Mouse (Mus musculus) liver, embryonic 11.5 days (tissue): ENCODE measurements around the gene Whrn. TPM values are rescaled to one million over a fixed set of nuclear protein-coding genes. Genes with fewer than 3 reads are reported as not detected.

Source experiments
- ATAC-seq: fragments of 200-750 bp; cut with Nextera tagmentation; replicated peaks from 2 replicates; pipeline ENCODE4 v1.8.0; 2017; ENCODE audit warnings: moderate number of reproducible peaks, mild to moderate bottlenecking, moderate TSS enrichment, moderate library complexity; ENCODE audit not compliant: low FRiP score
- DNase-seq: peaks from one replicate; pipeline ENCODE4 v3.0.0-alpha.2; 2017; ENCODE audit warnings: low spot score
- H3K27ac ChIP-seq: fragments of 300-500 bp; sonication (generic); 2 replicates; pipeline ENCODE4 v1.5.1; 2014; ENCODE audit warnings: mild to moderate bottlenecking, low read depth, low read length, control low read depth
- H3K27me3 ChIP-seq: fragments of 300-500 bp; sonication (generic); replicated peaks from 2 replicates; pipeline ENCODE4 v1.6.1; 2014; ENCODE audit warnings: low read length, mixed read lengths; ENCODE audit not compliant: control insufficient read depth, insufficient read depth
- H3K36me3 ChIP-seq: fragments of 300-500 bp; sonication (generic); 2 replicates; pipeline ENCODE4 v1.6.1; 2014; ENCODE audit warnings: mild to moderate bottlenecking, low read length, moderate library complexity, mixed read lengths; ENCODE audit not compliant: control insufficient read depth, insufficient read depth
- H3K4me1 ChIP-seq: fragments of 300-500 bp; sonication (generic); replicated peaks from 2 replicates; pipeline ENCODE4 v1.6.1; 2014; ENCODE audit warnings: low read length, mixed read lengths; ENCODE audit not compliant: control insufficient read depth, insufficient read depth
- H3K4me2 ChIP-seq: fragments of 300-500 bp; sonication (generic); 2 replicates; pipeline ENCODE4 v1.6.1; 2014; ENCODE audit warnings: mild to moderate bottlenecking, control low read depth, moderate library complexity
- H3K4me3 ChIP-seq: fragments of 300-500 bp; sonication (generic); 2 replicates; pipeline ENCODE4 v1.5.1; 2014; ENCODE audit warnings: low read depth, low read length, control low read depth
- H3K9ac ChIP-seq: fragments of 300-500 bp; sonication (generic); 2 replicates; pipeline ENCODE4 v1.6.1; 2014; ENCODE audit warnings: low read depth, low read length, control low read depth
- H3K9me3 ChIP-seq: fragments of 300-500 bp; sonication (generic); 2 replicates; pipeline ENCODE4 v1.6.1; 2016; ENCODE audit warnings: low read length, inconsistent platforms, mixed read lengths; ENCODE audit not compliant: control insufficient read depth
- WGBS: fragments of 180-500 bp; shearing (Covaris S2); extraction: QIAGEN DNeasy Blood & Tissue Kit; methylation state at CpG from one replicate; pipeline ENCODE4 v1.1.7; 2014; 5-methylcytosine and 5-hydroxymethylcytosine counted together
- polyA plus RNA-seq: library from polyadenylated mRNA; unstranded; fragments of >200 nt; fragmentation: Nextera tagmentation; extraction: Ambion mirVana; gene quantifications from 2 replicates; pipeline ENCODE4 v1.2.1, GENCODE M21; 2014

Gene Whrn
- polyA plus RNA-seq: 2.0 and 2.4 TPM in 2 replicates

- H3K4me3 ChIP-seq: peak within 1 kb of the TSS; percentile 66
- H3K36me3 ChIP-seq: no peaks in the 10 kb centered on the region
- DNase-seq (peak; percentile 76), ATAC-seq (peak; percentile 76)
- peak within 1 kb of the TSS; percentile 60 for H3K9ac ChIP-seq
- H3K4me1 ChIP-seq: peaks cover 11% of the 10 kb centered on the region; the same call in 1 of the 2 replicates
- peaks cover 44% of the 10 kb centered on the region for H3K27me3 ChIP-seq
- H3K27ac ChIP-seq: no peak within 1 kb of the TSS
- peak within 1 kb of the TSS; percentile 86 for H3K4me2 ChIP-seq
- no peaks in the 10 kb centered on the region for H3K9me3 ChIP-seq
- WGBS: 0% methylated on average over 25 of the region's 34 CpGs
Observed at GRCm38 (mm10) chr4:63495915-63496278, at the start of gene Whrn. Gene Whrn (minus strand): TSS chr4:63495991.

- H3K4me1 ChIP-seq: peaks cover 19% of the 10 kb centered on the region
- H3K4me3 ChIP-seq: peak overlapping the region; percentile 87
- no peaks in the 10 kb centered on the region for H3K27me3 ChIP-seq
- H3K4me2 ChIP-seq: peak overlapping the region; percentile 77
- peak overlapping the region; percentile 73 for H3K27ac ChIP-seq
- ATAC-seq (no peak), DNase-seq (no peak)
- H3K9me3 ChIP-seq: no peaks in the 10 kb centered on the region
- peak overlapping the region; percentile 95 for H3K9ac ChIP-seq
- 19% methylated on average over 26 of the region's 26 CpGs for WGBS
- H3K36me3 ChIP-seq: peaks cover 14% of the 10 kb centered on the region
Observed at GRCm38 (mm10) chr4:63545231-63545958, 49.6 kb upstream of the Whrn start.

- Histone ChIP-seq H3K9me3 (no peaks in the 10 kb centered on the region), H3K4me2 (peak within 1 kb of the TSS; percentile 77), H3K36me3 (peaks cover 13% of the 10 kb centered on the region), H3K4me3 (peak within 1 kb of the TSS; percentile 87), H3K27me3 (no peaks in the 10 kb centered on the region), H3K27ac (peak within 1 kb of the TSS; percentile 73), H3K9ac (peak within 1 kb of the TSS; percentile 95), H3K4me1 (peaks cover 19% of the 10 kb centered on the region)
- DNase-seq (peak; percentile 90), ATAC-seq (peak; percentile 94)
- under 1% methylated on average over 53 of the region's 57 CpGs for WGBS
Observed at GRCm38 (mm10) chr4:63544494-63545230, 48.9 kb upstream of the Whrn start, which contains the start of gene Atp6v1g1. Gene Atp6v1g1 (plus strand): TSS chr4:63544772.

DNA sequence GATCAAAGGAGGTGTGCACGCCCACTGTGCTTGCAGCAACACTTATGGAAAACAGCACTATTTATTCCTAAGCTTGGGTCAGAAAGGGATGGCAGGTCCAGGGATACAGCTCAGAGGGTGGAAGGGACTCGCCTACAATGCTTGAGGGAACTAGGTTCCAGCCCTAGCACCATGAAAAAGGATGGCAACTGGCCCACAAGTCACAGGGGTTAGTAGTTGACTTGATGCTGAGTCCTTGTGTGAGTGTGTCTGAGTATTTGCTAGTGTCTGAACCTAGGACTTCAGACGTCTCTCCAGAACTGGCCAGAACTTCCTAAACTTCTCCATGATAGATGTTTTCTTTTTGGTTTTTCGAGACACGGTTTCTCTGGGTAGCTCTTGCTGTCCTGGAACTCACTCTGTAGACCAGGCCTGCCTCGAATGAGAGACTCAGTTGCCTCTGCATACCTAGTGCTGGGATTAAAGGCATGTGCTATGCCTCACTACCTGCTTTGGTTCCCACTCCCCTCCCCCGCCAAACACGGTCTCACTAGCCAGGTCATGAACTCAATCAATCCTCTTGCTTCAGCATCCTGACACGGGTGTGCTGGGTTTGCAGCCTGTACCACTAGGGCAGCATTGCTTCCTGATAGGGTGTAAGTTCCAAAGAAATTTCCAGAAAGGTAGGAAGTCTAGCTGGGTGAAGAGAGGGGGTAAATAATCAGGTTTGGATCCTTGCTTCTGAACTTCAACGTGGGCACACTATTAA is 48.1 kb upstream of the Whrn start:
- WGBS: 57% methylated on average over 10 of the region's 10 CpGs
- H3K9ac ChIP-seq: peak overlapping the region; percentile 41; the same call in 1 of the 2 replicates
- H3K4me3 ChIP-seq: peak overlapping the region; percentile 87
- peaks cover 19% of the 10 kb centered on the region for H3K4me1 ChIP-seq
- H3K27ac ChIP-seq: no peak overlapping the region
- peak; percentile 44 for ATAC-seq
- H3K4me2 ChIP-seq: peak overlapping the region; percentile 61
- peaks cover 6% of the 10 kb centered on the region for H3K36me3 ChIP-seq
- H3K27me3 ChIP-seq: no peaks in the 10 kb centered on the region
- H3K9me3 ChIP-seq: no peaks in the 10 kb centered on the region
- no peak for DNase-seq

DNA sequence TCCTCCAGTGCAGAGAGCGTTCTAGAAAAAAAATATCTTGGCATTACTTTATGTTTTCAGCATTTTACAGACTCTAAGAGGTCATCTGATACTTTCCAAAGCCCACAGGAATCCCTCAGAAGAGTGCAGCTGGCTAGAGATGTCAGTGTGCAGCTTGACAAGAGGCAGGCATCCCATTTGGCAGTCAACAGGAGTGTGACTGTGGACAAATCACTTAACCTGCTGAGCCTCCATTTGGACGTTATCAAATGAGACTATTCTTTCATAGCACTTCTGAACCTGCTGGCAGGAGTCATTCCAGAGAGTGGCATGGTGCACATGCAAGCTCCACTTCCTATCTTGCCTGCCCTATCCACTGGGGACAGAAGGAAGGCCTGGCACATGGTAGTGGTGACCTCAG is 46.4 kb upstream of the Whrn start:
- H3K9ac ChIP-seq: no peak overlapping the region
- H3K4me1 ChIP-seq: peaks cover 17% of the 10 kb centered on the region
- no peak for ATAC-seq
- 64% methylated on average over 2 of the region's 2 CpGs for WGBS
- no peak overlapping the region for H3K4me3 ChIP-seq
- H3K27ac ChIP-seq: no peak overlapping the region
- 0 out of 2 replicates have a peak, but pooled peaks cover 2% of the 10 kb centered on the region for H3K36me3 ChIP-seq
- H3K9me3 ChIP-seq: no peaks in the 10 kb centered on the region
- no peak for DNase-seq
- no peaks in the 10 kb centered on the region for H3K27me3 ChIP-seq
- H3K4me2 ChIP-seq: no peak overlapping the region

GRCm38 (mm10) chr4:63537602-63538001 is 41.8 kb upstream of the Whrn start:
- Histone ChIP-seq H3K4me3 (no peak overlapping the region), H3K9ac (no peak overlapping the region), H3K36me3 (no peaks in the 10 kb centered on the region), H3K27ac (no peak overlapping the region), H3K9me3 (no peaks in the 10 kb centered on the region), H3K27me3 (no peaks in the 10 kb centered on the region), H3K4me1 (no peaks in the 10 kb centered on the region), H3K4me2 (no peak overlapping the region)
- DNase-seq (no peak), ATAC-seq (no peak)
- 82% methylated on average over 4 of the region's 4 CpGs for WGBS

GRCm38 (mm10) chr4:63530409-63530808 is 34.6 kb upstream of the Whrn start:
- H3K27ac ChIP-seq: no peak overlapping the region
- 75% methylated on average over 7 of the region's 7 CpGs for WGBS
- no peak for ATAC-seq
- DNase-seq: no peak
- no peak overlapping the region for H3K4me3 ChIP-seq
- H3K27me3 ChIP-seq: no peaks in the 10 kb centered on the region
- H3K4me2 ChIP-seq: no peak overlapping the region
- H3K9ac ChIP-seq: no peak overlapping the region
- H3K36me3 ChIP-seq: no peaks in the 10 kb centered on the region
- no peaks in the 10 kb centered on the region for H3K4me1 ChIP-seq
- H3K9me3 ChIP-seq: no peaks in the 10 kb centered on the region

- 80% methylated on average over 6 of the region's 6 CpGs for WGBS
- no peak for DNase-seq
- Histone ChIP-seq H3K4me1 (no peaks in the 10 kb centered on the region), H3K27me3 (no peaks in the 10 kb centered on the region), H3K9ac (no peak overlapping the region), H3K36me3 (no peaks in the 10 kb centered on the region), H3K4me2 (no peak overlapping the region), H3K27ac (no peak overlapping the region), H3K4me3 (no peak overlapping the region), H3K9me3 (no peaks in the 10 kb centered on the region)
- ATAC-seq: no peak
Observed at GRCm38 (mm10) chr4:63528946-63529345, 33.2 kb upstream of the Whrn start.
